Mouse (Mus musculus) midbrain, embryonic 16.5 days (tissue): ENCODE data around the gene Hal. TPM values are rescaled to one million over a fixed set of nuclear protein-coding genes. Genes with fewer than 3 reads are reported as not detected.

ENCODE experiments used
- ATAC-seq: fragments of 200-750 bp; cut with Nextera tagmentation; 2 replicates; pipeline ENCODE4 v1.8.0; 2017; ENCODE audit warnings: moderate TSS enrichment
- H3K27ac ChIP-seq: fragments of 300-500 bp; sonication (generic); 2 replicates; pipeline ENCODE4 v1.5.1; 2014; ENCODE audit warnings: mild to moderate bottlenecking, low read length, mixed read lengths
- H3K27me3 ChIP-seq: fragments of 300-500 bp; sonication (generic); 2 replicates; pipeline ENCODE4 v1.6.1; 2014; ENCODE audit warnings: low read depth, low read length, mixed read lengths; ENCODE audit not compliant: control insufficient read depth, insufficient read depth
- H3K36me3 ChIP-seq: fragments of 300-500 bp; sonication (generic); 2 replicates; pipeline ENCODE4 v1.6.1; 2014; ENCODE audit warnings: mild to moderate bottlenecking, low read length, moderate library complexity, mixed read lengths; ENCODE audit not compliant: control insufficient read depth, insufficient read depth
- H3K4me1 ChIP-seq: fragments of 300-500 bp; sonication (generic); 2 replicates; pipeline ENCODE4 v1.6.1; 2014; ENCODE audit warnings: mild to moderate bottlenecking, low read length, mixed read lengths; ENCODE audit not compliant: control insufficient read depth, insufficient read depth
- H3K4me2 ChIP-seq: fragments of 300-500 bp; sonication (generic); 2 replicates; pipeline ENCODE4 v1.6.1; 2014; ENCODE audit warnings: mild to moderate bottlenecking, low read length, mixed read lengths
- H3K4me3 ChIP-seq: fragments of 300-500 bp; sonication (generic); 2 replicates; pipeline ENCODE4 v1.5.1; 2014; ENCODE audit warnings: low read depth, mild to moderate bottlenecking, low read length, moderate library complexity, mixed read lengths
- H3K9ac ChIP-seq: fragments of 300-500 bp; sonication (generic); 2 replicates; pipeline ENCODE4 v1.6.1; 2014; ENCODE audit warnings: low read depth, low read length, mixed read lengths
- H3K9me3 ChIP-seq: fragments of 300-500 bp; sonication (generic); replicated peaks from 2 replicates; pipeline ENCODE4 v1.6.1; 2014; ENCODE audit warnings: mild to moderate bottlenecking, low read length, mixed read lengths; ENCODE audit not compliant: control insufficient read depth, poor library complexity, severe bottlenecking
- WGBS: fragments of 180-500 bp; shearing (Covaris S2); extraction: QIAGEN DNeasy Blood & Tissue Kit; methylation state at CpG from one replicate; pipeline ENCODE4 v1.1.7; 2014; 5-methylcytosine and 5-hydroxymethylcytosine counted together
- polyA plus RNA-seq: library from polyadenylated mRNA; unstranded; fragments of >200 nt; fragmentation: Nextera tagmentation; extraction: Ambion mirVana; gene quantifications from 2 replicates; pipeline ENCODE4 v1.2.1, GENCODE M21; 2015

The Hal gene
- polyA plus RNA-seq, 1 experiment from 2014 or later = not detected

GRCm38 (mm10) chr10:93467259-93467658 is 21.3 kb upstream of the Hal start:
- ATAC-seq = no peak
- WGBS = 97% methylated on average over 4 of the region's 4 CpGs

GRCm38 (mm10) chr10:93467791-93468190 is 20.8 kb upstream of the Hal start:
- no peak overlapping the region for H3K4me3 ChIP-seq
- H3K9ac ChIP-seq = no peak overlapping the region
- peaks cover 2% of the 10 kb centered on the region; the same call in 1 of the 2 replicates for H3K36me3 ChIP-seq
- H3K27ac ChIP-seq = no peak overlapping the region
- no peak for ATAC-seq
- H3K4me1 ChIP-seq = no peaks in the 10 kb centered on the region
- 93% methylated on average over 3 of the region's 3 CpGs for WGBS
- H3K4me2 ChIP-seq = no peak overlapping the region
- no peaks in the 10 kb centered on the region for H3K9me3 ChIP-seq
- H3K27me3 ChIP-seq = no peaks in the 10 kb centered on the region

More at GRCm38 (mm10) chr10:93467259-93467658, 21.3 kb upstream of the Hal start:
- no peaks in the 10 kb centered on the region for H3K4me1 ChIP-seq
- H3K9me3 ChIP-seq = no peaks in the 10 kb centered on the region
- no peaks in the 10 kb centered on the region for H3K27me3 ChIP-seq
- H3K9ac ChIP-seq = no peak overlapping the region
- H3K4me3 ChIP-seq = no peak overlapping the region
- no peak overlapping the region for H3K27ac ChIP-seq
- H3K36me3 ChIP-seq = peaks cover 2% of the 10 kb centered on the region; the same call in 1 of the 2 replicates
- H3K4me2 ChIP-seq = no peak overlapping the region

- Histone ChIP-seq H3K4me2 (no peak overlapping the region), H3K4me1 (no peaks in the 10 kb centered on the region), H3K4me3 (no peak overlapping the region), H3K9ac (no peak overlapping the region), H3K9me3 (no peaks in the 10 kb centered on the region), H3K27me3 (no peaks in the 10 kb centered on the region), H3K36me3 (peaks cover 4% of the 10 kb centered on the region), H3K27ac (no peak overlapping the region)
- peak; percentile 82; the same call in 1 of the 2 replicates for ATAC-seq
- WGBS = 47% methylated on average over 11 of the region's 11 CpGs
Measured at GRCm38 (mm10) chr10:93471415-93471814, 17.2 kb upstream of the Hal start.

GRCm38 (mm10) chr10:93484511-93484910 is 4.1 kb upstream of the Hal start:
- H3K9ac ChIP-seq = no peak overlapping the region
- H3K4me1 ChIP-seq = peaks cover 5% of the 10 kb centered on the region; the same call in 1 of the 2 replicates
- WGBS = 82% methylated on average over 8 of the region's 8 CpGs
- H3K36me3 ChIP-seq = peaks cover 3% of the 10 kb centered on the region; the same call in 1 of the 2 replicates
- H3K4me2 ChIP-seq = no peak overlapping the region
- H3K9me3 ChIP-seq = no peaks in the 10 kb centered on the region
- no peaks in the 10 kb centered on the region for H3K27me3 ChIP-seq
- ATAC-seq = no peak
- no peak overlapping the region for H3K27ac ChIP-seq
- no peak overlapping the region for H3K4me3 ChIP-seq

GRCm38 (mm10) chr10:93485055-93485691 is 3.4 kb upstream of the Hal start:
- H3K4me2 ChIP-seq = no peak overlapping the region
- H3K4me3 ChIP-seq = no peak overlapping the region
- no peaks in the 10 kb centered on the region for H3K9me3 ChIP-seq
- no peak overlapping the region for H3K9ac ChIP-seq
- H3K36me3 ChIP-seq = peaks cover 3% of the 10 kb centered on the region; the same call in 1 of the 2 replicates
- peak; percentile 44 for ATAC-seq
- no peak overlapping the region for H3K27ac ChIP-seq
- no peaks in the 10 kb centered on the region for H3K27me3 ChIP-seq
- WGBS = 86% methylated on average over 8 of the region's 8 CpGs
- peaks cover 5% of the 10 kb centered on the region; the same call in 1 of the 2 replicates for H3K4me1 ChIP-seq

- ATAC-seq = 0 out of 2 replicates have a peak, but pooled peaks have one; percentile 25
- Histone ChIP-seq H3K27ac (no peak overlapping the region), H3K27me3 (no peaks in the 10 kb centered on the region), H3K4me1 (peaks cover 5% of the 10 kb centered on the region; the same call in 1 of the 2 replicates), H3K9ac (no peak overlapping the region), H3K4me2 (no peak overlapping the region), H3K9me3 (no peaks in the 10 kb centered on the region), H3K4me3 (no peak overlapping the region), H3K36me3 (no peaks in the 10 kb centered on the region)
- 20% methylated on average over 4 of the region's 4 CpGs for WGBS
Measured at GRCm38 (mm10) chr10:93486622-93487021, 1.9 kb upstream of the Hal start.

GRCm38 (mm10) chr10:93488828-93489226 is 259 bp downstream of the Hal start:
- Histone ChIP-seq H3K4me3 (no peak overlapping the region), H3K9me3 (no peaks in the 10 kb centered on the region), H3K4me2 (no peak overlapping the region), H3K36me3 (no peaks in the 10 kb centered on the region), H3K27me3 (no peaks in the 10 kb centered on the region), H3K27ac (no peak overlapping the region), H3K9ac (no peak overlapping the region), H3K4me1 (peaks cover 5% of the 10 kb centered on the region; the same call in 1 of the 2 replicates)
- 75% methylated on average over 6 of the region's 6 CpGs for WGBS
- ATAC-seq = no peak

GRCm38 (mm10) chr10:93490451-93490850 is 1.9 kb downstream of the Hal start:
- no peak overlapping the region for H3K4me2 ChIP-seq
- no peak overlapping the region for H3K9ac ChIP-seq
- no peaks in the 10 kb centered on the region for H3K9me3 ChIP-seq
- no peaks in the 10 kb centered on the region for H3K36me3 ChIP-seq
- H3K27ac ChIP-seq = no peak overlapping the region
- 41% methylated on average over 4 of the region's 4 CpGs for WGBS
- peaks cover 5% of the 10 kb centered on the region; the same call in 1 of the 2 replicates for H3K4me1 ChIP-seq
- ATAC-seq = no peak
- H3K27me3 ChIP-seq = no peaks in the 10 kb centered on the region
- no peak overlapping the region for H3K4me3 ChIP-seq

- Histone ChIP-seq H3K27me3 (no peaks in the 10 kb centered on the region), H3K4me2 (no peak overlapping the region), H3K36me3 (no peaks in the 10 kb centered on the region), H3K4me3 (no peak overlapping the region), H3K9ac (no peak overlapping the region), H3K27ac (no peak overlapping the region), H3K4me1 (no peaks in the 10 kb centered on the region), H3K9me3 (no peaks in the 10 kb centered on the region)
- 42% methylated on average over 10 of the region's 10 CpGs for WGBS
- no peak for ATAC-seq
Measured at GRCm38 (mm10) chr10:93500864-93501263, 12.3 kb downstream of the Hal start.
